Mouse (Mus musculus) CH12.LX (cell line): Measurements from ENCODE around the gene Fuom. TPM values are rescaled to one million over a fixed set of nuclear protein-coding genes. Genes with fewer than 3 reads are reported as not detected.

Experiments used
- DNase-seq: peaks from one replicate; pipeline ENCODE4 v3.0.0-alpha.2; 2013; ENCODE audit errors: extremely low read depth
- H3K27ac ChIP-seq: 2 replicates; pipeline ENCODE4 v1.5.1; 2012; ENCODE audit warnings: low read depth, mild to moderate bottlenecking, control low read depth, moderate library complexity; ENCODE audit not compliant: insufficient read depth
- H3K27me3 ChIP-seq: replicated peaks from 2 replicates; pipeline ENCODE3; 2012; ENCODE audit warnings: inconsistent platforms
- H3K36me3 ChIP-seq, 2 experiments: replicated peaks in 1 of 2; 2 replicates each; pipeline versions ENCODE3 to v1.6.1; 2012; ENCODE audit warnings: inconsistent platforms in 1 of 2, low read length in 1 of 2, mild to moderate bottlenecking in 1 of 2, mixed read lengths in 1 of 2, moderate library complexity in 1 of 2; ENCODE audit not compliant: control insufficient read depth in 1 of 2, insufficient read depth in 1 of 2
- H3K4me1 ChIP-seq, 2 experiments: 2 replicates each; pipeline ENCODE4 v1.6.1; 2012; ENCODE audit warnings: inconsistent platforms in 1 of 2, moderate library complexity in 1 of 2; ENCODE audit not compliant: insufficient read depth in 2 of 2, control insufficient read depth in 1 of 2
- H3K4me2 ChIP-seq: 2 replicates; pipeline ENCODE4 v1.6.1; 2012; ENCODE audit warnings: low read depth, mild to moderate bottlenecking, control low read depth; ENCODE audit not compliant: poor library complexity, insufficient read depth, severe bottlenecking
- H3K4me3 ChIP-seq, 3 experiments: fragments of 150-350 bp in 1 of 3; sonication (generic) in 1 of 3; replicated peaks in 1 of 3; 2 replicates each; pipeline versions ENCODE3 to v1.5.1; 2011 to 2012; ENCODE audit warnings: low read depth in 2 of 3, low read length in 2 of 3, mild to moderate bottlenecking in 2 of 3, moderate library complexity in 2 of 3, control low read depth in 1 of 3, improper control_type of control experiment in 1 of 3, inconsistent platforms in 1 of 3, mixed read lengths in 1 of 3; ENCODE audit not compliant: poor library complexity in 1 of 3
- H3K79me2 ChIP-seq: replicated peaks from 2 replicates; pipeline ENCODE4 v1.6.1; 2012; ENCODE audit warnings: mild to moderate bottlenecking, moderate library complexity; ENCODE audit not compliant: control insufficient read depth, poor library complexity, insufficient read depth, severe bottlenecking; ENCODE audit errors: extremely low read depth
- H3K9ac ChIP-seq: 2 replicates; pipeline ENCODE4 v1.6.1; 2012; ENCODE audit warnings: low read depth, mild to moderate bottlenecking, control low read depth, moderate library complexity; ENCODE audit not compliant: insufficient read depth
- H3K9me3 ChIP-seq: replicated peaks from 2 replicates; pipeline ENCODE3; 2012; ENCODE audit warnings: low read length, inconsistent platforms, mixed read lengths
- GABPA ChIP-seq: IDR thresholded peaks from 2 replicates; pipeline ENCODE4 v1.6.1; 2012; ENCODE audit warnings: low read depth, low read length, improper control_type of control experiment, inconsistent platforms; ENCODE audit not compliant: insufficient replicate concordance
- HCFC1 ChIP-seq: IDR thresholded peaks from 2 replicates; pipeline ENCODE4 v1.6.1; 2012; ENCODE audit warnings: low read depth, mild to moderate bottlenecking, inconsistent platforms, low read length, improper control_type of control experiment
- IRF4 ChIP-seq: IDR thresholded peaks from 2 replicates; pipeline ENCODE4 v1.6.1; 2014; ENCODE audit warnings: low read depth, mild to moderate bottlenecking, inconsistent platforms, low read length, improper control_type of control experiment
- JUN ChIP-seq: IDR thresholded peaks from 2 replicates; pipeline ENCODE4 v1.6.1; 2011; ENCODE audit warnings: low read depth, mild to moderate bottlenecking, low read length, improper control_type of control experiment, moderate library complexity; ENCODE audit not compliant: insufficient read depth
- JUND ChIP-seq: conservative IDR thresholded peaks from 2 replicates; pipeline ENCODE4 v1.6.1; 2011; ENCODE audit warnings: low read depth, low read length, improper control_type of control experiment
- MAFK ChIP-seq: IDR thresholded peaks from 2 replicates; pipeline ENCODE4 v1.6.1; 2011; ENCODE audit warnings: low read length, improper control_type of control experiment; ENCODE audit not compliant: insufficient replicate concordance
- NELFE ChIP-seq: IDR thresholded peaks from 2 replicates; pipeline ENCODE4 v1.6.1; 2011; ENCODE audit warnings: low read depth, low read length, improper control_type of control experiment
- NRF1 ChIP-seq: IDR thresholded peaks from 2 replicates; pipeline ENCODE4 v1.6.1; 2014; ENCODE audit warnings: low read depth, mild to moderate bottlenecking, inconsistent platforms, low read length, improper control_type of control experiment, moderate library complexity
- POLR2AphosphoS2 ChIP-seq: IDR thresholded peaks from 2 replicates; pipeline ENCODE4 v1.6.1; 2011; ENCODE audit warnings: low read depth, low read length, improper control_type of control experiment
- SIN3A ChIP-seq: IDR thresholded peaks from 2 replicates; pipeline ENCODE4 v1.6.1; 2012; ENCODE audit warnings: low read length, improper control_type of control experiment, inconsistent platforms
- TCF12 ChIP-seq: IDR thresholded peaks from 2 replicates; pipeline ENCODE4 v1.6.1; 2014; ENCODE audit warnings: low read depth, mild to moderate bottlenecking, inconsistent platforms, low read length, improper control_type of control experiment
- UBTF ChIP-seq: IDR thresholded peaks from 2 replicates; pipeline ENCODE4 v1.6.1; 2012; ENCODE audit warnings: low read depth, mild to moderate bottlenecking, inconsistent platforms, low read length, improper control_type of control experiment, moderate library complexity
- USF2 ChIP-seq: conservative IDR thresholded peaks from 2 replicates; pipeline ENCODE4 v1.6.1; 2011; ENCODE audit warnings: low read depth, low read length, improper control_type of control experiment
- dilution Hi-C: fragments of 300-500 bp; cut with MboI; formaldehyde crosslinking; loops from 2 replicates; pipeline ENCODE4 v1.14.3; 2020; ENCODE audit warnings: low sequenced_read_pairs; ENCODE audit not compliant: extremely low pct_unique_long_range_greater_than_20kb, extremely low pct_ligation_motif_present
- in situ Hi-C: fragments of 300-500 bp; cut with MboI; formaldehyde crosslinking; loops from 3 replicates; pipeline ENCODE4 v1.14.3; 2019; ENCODE audit warnings: low sequenced_read_pairs, low pct_ligation_motif_present, low pct_unique_long_range_greater_than_20kb, mixed read lengths
- polyA plus RNA-seq: library from polyadenylated mRNA; unstranded; fragments of >175 nt; gene quantifications from 2 replicates; pipeline ENCODE4 v1.2.1, GENCODE M21; 2012; ENCODE audit warnings: low read depth; ENCODE audit not compliant: insufficient read length
- total RNA-seq, 2 experiments: library from RNA; depleted of rRNA; stranded (reverse); fragments of 300-350 nt in 1 of 2; fragments of >200 nt in 1 of 2; gene quantifications; 2 replicates each; pipeline ENCODE4 v1.2.3; 2012 to 2014

Gene Fuom
- total and polyA plus RNA-seq, 3 experiments, result 0.86 to 1.8 TPM; not detected in 1

- H3K27me3 ChIP-seq, result peaks cover 15% of the 10 kb centered on the region
- no peak overlapping the region for H3K9ac ChIP-seq
- TF ChIP-seq NRF1 (no peak), GABPA (no peak), JUND (no peak), POLR2AphosphoS2 (no peak), HCFC1 (no peak), IRF4 (no peak), SIN3A (no peak), USF2 (no peak), MAFK (no peak), JUN (no peak), TCF12 (no peak)
- TF ChIP-seq, all 38 proteins: peak for 0
- dilution Hi-C loops, result no loop called here
- H3K4me3 ChIP-seq, result no peak overlapping the region
- in situ Hi-C loops, result no loop called here
- H3K27ac ChIP-seq, result no peak overlapping the region
- no peaks in the 10 kb centered on the region for H3K79me2 ChIP-seq
- no peak overlapping the region for H3K4me2 ChIP-seq
- no peaks in the 10 kb centered on the region for H3K36me3 ChIP-seq
- peaks cover 6 to 14% of the 10 kb centered on the region in 2 experiments; a peak in 3 of 4 replicates for H3K4me1 ChIP-seq
- DNase-seq, result no peak
- H3K9me3 ChIP-seq, result peaks cover 9% of the 10 kb centered on the region
Observed at GRCm38 (mm10) chr7:140057413-140058407, 44.5 kb downstream of the Fuom start.

GRCm38 (mm10) chr7:140054124-140054523 lies 48.1 kb downstream of the Fuom start:
- peaks cover 43% of the 10 kb centered on the region for H3K27me3 ChIP-seq

More at GRCm38 (mm10) chr7:140054124-140054523, 48.1 kb downstream of the Fuom start:
- in situ Hi-C loops (no loop called here), dilution Hi-C loops (no loop called here)
- Histone ChIP-seq H3K9me3 (peaks cover 9% of the 10 kb centered on the region), H3K4me3 (no peak overlapping the region), H3K9ac (no peak overlapping the region), H3K79me2 (no peaks in the 10 kb centered on the region), H3K27ac (no peak overlapping the region), H3K4me1 (peaks cover 6 to 10% of the 10 kb centered on the region in 2 experiments; a peak in 3 of 4 replicates), H3K4me2 (no peak overlapping the region), H3K36me3 (no peaks in the 10 kb centered on the region)
- DNase-seq, result no peak
- no peak for TF ChIP-seq UBTF
- TF ChIP-seq MAFK, result no peak
- TF ChIP-seq JUND, result no peak
- no peak for TF ChIP-seq NELFE
